Mouse (Mus musculus) fat pad, adult 2 months (tissue): ENCODE data around the gene Nacc1.
"Not testable (repeated sequence)": the region's sequence is repeated elsewhere in the genome, so short reads cannot be mapped to it uniquely, and the experiment has no call there.

Source experiments
- DNase-seq: peaks from one replicate; pipeline ENCODE4 v3.0.0-alpha.2; 2011; ENCODE audit warnings: low read depth, low spot score; ENCODE audit errors: extremely low read depth

Nacc1 gene

GRCm38 (mm10) chr8:84643019-84643418, 44.6 kb downstream of the Nacc1 start:
- no peak for DNase-seq

- no peak for DNase-seq
Measured at GRCm38 (mm10) chr8:84641578-84642361, 45.9 kb downstream of the Nacc1 start.

GRCm38 (mm10) chr8:84640617-84641294, 46.9 kb downstream of the Nacc1 start:
- no peak for DNase-seq

DNA sequence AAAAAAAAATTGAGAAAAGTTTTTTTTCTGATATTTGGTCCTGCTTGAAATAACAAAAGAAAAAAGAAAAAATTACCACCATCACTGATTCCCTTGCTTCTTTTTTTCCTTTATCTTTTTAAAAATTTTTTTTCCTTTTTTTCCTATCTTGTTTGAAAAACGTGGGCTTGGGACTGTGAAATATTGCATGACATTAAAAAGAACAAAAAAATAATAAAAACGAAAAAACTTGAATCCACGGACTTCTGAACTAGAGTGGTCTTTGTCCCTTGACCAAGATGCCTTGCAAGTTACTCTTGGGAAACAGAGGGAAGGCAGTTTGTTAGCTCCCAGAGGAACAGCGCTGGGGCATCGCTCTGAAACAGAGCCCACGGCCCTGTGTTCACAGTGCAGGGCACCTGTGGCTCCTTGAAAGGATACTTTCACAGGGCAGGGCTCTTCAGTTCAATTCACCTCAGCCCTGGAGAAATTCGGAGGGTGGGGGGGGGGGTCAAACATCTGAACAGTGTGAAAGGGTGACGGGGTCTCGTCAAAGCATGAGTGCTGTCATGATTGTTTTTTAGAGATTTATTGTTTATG, 47.6 kb downstream of the Nacc1 start:
- DNase-seq, result no peak

- no peak for DNase-seq
Measured at GRCm38 (mm10) chr8:84639162-84640009, 48.3 kb downstream of the Nacc1 start.

- no peak for DNase-seq
Measured at GRCm38 (mm10) chr8:84638555-84639161, 49.0 kb downstream of the Nacc1 start.

DNA sequence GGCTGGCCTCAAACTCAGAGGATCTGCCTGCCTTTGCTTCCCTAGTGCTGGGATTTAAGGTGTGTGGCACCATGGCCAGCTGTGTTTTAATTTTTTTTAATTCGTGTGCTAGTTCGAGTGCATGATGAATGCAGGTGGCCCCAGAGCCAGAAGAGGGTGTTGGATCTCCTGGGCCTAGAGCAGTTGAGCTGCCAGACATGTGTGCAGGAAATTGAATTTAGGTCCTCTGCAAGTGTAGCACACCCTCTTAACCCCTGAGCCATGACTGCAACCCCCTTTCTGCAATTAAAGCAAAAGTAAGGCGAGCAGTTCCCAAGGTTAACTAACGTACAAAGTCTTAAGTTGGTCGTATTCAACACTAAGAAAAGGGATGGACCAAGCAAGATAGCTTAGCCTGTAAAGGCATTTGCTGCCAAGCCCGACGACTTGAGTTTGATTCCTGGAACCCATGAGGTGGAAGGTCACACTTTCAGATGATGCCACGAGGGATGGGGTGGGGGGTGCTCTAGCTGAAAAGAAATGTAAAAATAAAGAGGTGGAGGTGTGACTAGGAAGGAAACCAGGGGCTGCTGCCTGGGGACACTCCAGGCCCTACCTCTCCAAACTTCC, 49.6 kb downstream of the Nacc1 start:
- no peak for DNase-seq

DNA sequence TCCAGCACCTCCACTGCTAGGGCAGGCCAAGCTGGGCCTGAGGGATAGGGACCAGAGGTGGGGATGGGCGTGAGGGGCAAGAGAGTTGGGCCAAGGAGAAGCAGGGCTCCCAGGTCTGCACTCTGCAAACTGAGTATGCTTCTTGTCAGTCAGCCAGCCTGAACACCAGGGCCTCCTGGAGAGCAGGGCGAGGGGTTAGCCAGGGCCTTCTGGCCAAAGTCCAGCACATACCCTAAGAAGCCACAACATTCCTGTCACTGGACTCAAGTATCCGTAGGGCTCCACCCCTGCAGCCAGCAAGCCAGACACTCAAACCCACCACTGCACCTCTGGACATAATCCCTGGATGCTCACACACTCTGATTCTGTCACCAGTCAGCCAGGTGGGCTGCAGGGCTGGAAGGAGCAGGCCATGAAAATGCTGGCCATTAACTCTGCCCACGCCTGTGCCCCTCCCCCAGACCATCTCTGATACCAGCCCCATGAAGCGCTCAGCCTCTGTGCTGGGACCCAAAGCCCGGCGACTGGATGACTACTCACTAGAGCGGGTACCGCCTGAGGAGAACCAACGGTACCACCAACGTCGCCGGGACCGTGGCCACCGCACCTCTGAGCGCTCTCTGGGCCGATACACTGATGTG, 51.5 kb downstream of the Nacc1 start:
- DNase-seq, result no peak

- DNase-seq, result no peak
Measured at GRCm38 (mm10) chr8:84635397-84636050, 52.1 kb downstream of the Nacc1 start.

- DNase-seq, result no peak
Measured at GRCm38 (mm10) chr8:84634849-84635304, 52.8 kb downstream of the Nacc1 start.

GRCm38 (mm10) chr8:84633841-84634584, 53.6 kb downstream of the Nacc1 start:
- DNase-seq, result no peak

DNA sequence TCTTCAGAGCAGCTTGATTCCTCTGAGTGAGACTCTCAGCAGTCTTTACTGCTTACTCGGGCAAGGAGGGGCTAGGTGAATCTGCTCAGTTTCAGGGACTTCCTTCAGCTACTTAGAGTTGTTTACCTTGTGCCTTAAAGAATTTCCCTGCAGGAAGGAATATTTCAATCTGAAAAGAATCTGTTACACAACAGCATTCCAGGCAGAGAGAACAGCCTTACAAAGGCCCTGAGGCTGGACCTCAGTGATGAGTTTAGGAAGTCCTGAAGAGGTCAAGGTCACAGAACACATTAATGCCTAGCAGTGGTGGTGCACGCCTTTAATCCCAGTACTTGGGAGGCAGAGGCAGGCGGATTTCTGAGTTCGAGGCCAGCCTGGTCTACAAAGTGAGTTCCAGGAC, 55.8 kb downstream of the Nacc1 start:
- no peak for DNase-seq

- DNase-seq, result no peak
Measured at GRCm38 (mm10) chr8:84630145-84630544, 57.5 kb downstream of the Nacc1 start.

DNA sequence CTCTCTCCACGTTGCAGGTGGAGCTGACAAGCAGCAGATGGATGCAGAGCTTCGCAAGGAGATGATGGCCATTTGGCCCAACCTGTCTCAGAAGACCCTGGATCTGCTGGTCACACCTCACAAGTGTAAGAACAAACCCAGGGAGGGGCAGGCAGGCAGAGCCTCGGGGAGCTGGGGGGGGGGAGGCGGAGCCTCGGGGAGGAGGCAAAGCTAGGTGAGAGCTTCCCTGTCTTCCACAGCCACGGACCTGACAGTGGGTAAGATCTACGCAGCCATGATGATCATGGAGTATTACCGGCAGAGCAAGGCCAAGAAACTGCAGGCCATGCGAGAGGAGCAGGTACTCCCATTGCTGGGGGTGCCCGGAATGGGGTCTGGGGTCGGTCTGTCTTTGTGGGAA, 58.1 kb downstream of the Nacc1 start:
- DNase-seq, result no peak

GRCm38 (mm10) chr8:84623425-84623824, 64.2 kb downstream of the Nacc1 start:
- DNase-seq, result not testable (repeated sequence)

DNA sequence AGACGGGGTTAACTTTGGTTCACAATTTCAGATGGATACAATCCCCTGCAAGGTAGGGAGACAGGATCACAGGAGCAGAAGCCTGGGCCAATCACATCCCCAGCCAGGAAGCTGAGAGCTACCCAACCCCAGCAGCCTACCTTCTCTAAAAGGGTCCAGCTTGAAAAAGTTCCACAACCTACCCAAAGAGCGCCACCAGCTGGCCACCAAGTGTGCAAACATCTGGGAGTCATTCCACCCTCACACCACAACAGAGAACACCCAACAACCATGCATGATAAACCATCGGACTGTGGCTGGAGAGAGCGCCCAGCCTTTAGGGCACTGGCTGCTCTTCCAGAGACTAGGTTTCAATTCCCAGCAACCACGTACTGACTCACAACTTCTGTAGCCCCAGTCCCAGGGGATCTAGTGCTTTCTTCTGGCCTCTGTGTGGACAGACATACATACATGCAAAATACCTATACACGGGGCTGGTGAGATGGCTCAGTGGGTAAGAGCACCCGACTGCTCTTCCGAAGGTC, 66.5 kb downstream of the Nacc1 start:
- DNase-seq, result no peak
